Mouse (Mus musculus) limb, embryonic 10.5 days (tissue): ENCODE measurements around the gene Kcng3. TPM values are rescaled to one million over a fixed set of nuclear protein-coding genes. Genes with fewer than 3 reads are reported as not detected.
A peak's percentile ranks its signal among the peaks of the same experiment; 100 is the strongest.

ENCODE experiments used
- DNase-seq: peaks from one replicate; pipeline ENCODE4 v3.0.0-alpha.2; 2017; ENCODE audit warnings: low spot score
- H3K27ac ChIP-seq: fragments of 300-500 bp; sonication (generic); 2 replicates; pipeline ENCODE4 v1.5.1; 2016; ENCODE audit warnings: mild to moderate bottlenecking
- H3K27me3 ChIP-seq: fragments of 300-500 bp; sonication (generic); 2 replicates; pipeline ENCODE4 v1.6.1; 2016; ENCODE audit warnings: low read depth, mild to moderate bottlenecking; ENCODE audit not compliant: poor library complexity, severe bottlenecking
- H3K36me3 ChIP-seq: fragments of 300-500 bp; sonication (generic); 2 replicates; pipeline ENCODE4 v1.6.1; 2016; ENCODE audit warnings: mild to moderate bottlenecking, moderate library complexity
- H3K4me1 ChIP-seq: fragments of 300-500 bp; sonication (generic); 2 replicates; pipeline ENCODE4 v1.6.1; 2016
- H3K4me3 ChIP-seq: fragments of 300-500 bp; sonication (generic); 2 replicates; pipeline ENCODE4 v1.5.1; 2016; ENCODE audit warnings: mild to moderate bottlenecking, moderate library complexity
- H3K9me3 ChIP-seq: fragments of 300-500 bp; sonication (generic); replicated peaks from 2 replicates; pipeline ENCODE4 v1.6.1; 2016; ENCODE audit warnings: mild to moderate bottlenecking
- WGBS: fragments of 180-500 bp; shearing (Covaris S2); methylation state at CpG from one replicate; pipeline ENCODE4 v1.1.7; 2016; 5-methylcytosine and 5-hydroxymethylcytosine counted together
- polyA plus RNA-seq: library from polyadenylated mRNA; unstranded; fragments of >200 nt; fragmentation: Nextera tagmentation; extraction: Ambion mirVana; gene quantifications from 2 replicates; pipeline ENCODE4 v1.2.1, GENCODE M21; 2016

The Kcng3 gene
- polyA plus RNA-seq, 1 experiment from 2014 or later, result not detected

DNA sequence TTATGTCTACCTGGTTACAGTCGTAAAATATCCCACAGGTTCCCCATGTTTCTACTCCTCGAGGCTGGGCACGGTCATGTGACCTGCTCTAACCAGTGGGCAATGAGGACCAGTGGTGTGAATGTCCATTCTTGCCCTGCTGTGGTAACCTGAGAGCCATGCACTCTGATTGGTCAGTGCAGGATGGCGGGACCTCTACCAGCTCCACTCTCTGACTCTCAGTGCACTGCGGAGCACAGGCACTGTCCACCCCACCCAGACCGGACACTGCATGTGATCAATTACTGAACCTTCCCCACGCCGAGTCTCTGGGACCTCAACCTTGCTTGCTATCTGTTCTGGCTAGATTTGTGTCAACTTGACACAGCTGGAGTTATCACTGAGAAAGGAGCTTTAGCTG, 37.2 kb downstream of the Kcng3 start:
- 73% methylated on average over 8 of the region's 8 CpGs for WGBS
- no peak for DNase-seq
- peaks cover 2% of the 10 kb centered on the region for H3K4me1 ChIP-seq
- H3K4me3 ChIP-seq, result no peak overlapping the region
- no peaks in the 10 kb centered on the region for H3K9me3 ChIP-seq
- no peaks in the 10 kb centered on the region for H3K27me3 ChIP-seq
- no peak overlapping the region for H3K27ac ChIP-seq
- no peaks in the 10 kb centered on the region for H3K36me3 ChIP-seq

DNA sequence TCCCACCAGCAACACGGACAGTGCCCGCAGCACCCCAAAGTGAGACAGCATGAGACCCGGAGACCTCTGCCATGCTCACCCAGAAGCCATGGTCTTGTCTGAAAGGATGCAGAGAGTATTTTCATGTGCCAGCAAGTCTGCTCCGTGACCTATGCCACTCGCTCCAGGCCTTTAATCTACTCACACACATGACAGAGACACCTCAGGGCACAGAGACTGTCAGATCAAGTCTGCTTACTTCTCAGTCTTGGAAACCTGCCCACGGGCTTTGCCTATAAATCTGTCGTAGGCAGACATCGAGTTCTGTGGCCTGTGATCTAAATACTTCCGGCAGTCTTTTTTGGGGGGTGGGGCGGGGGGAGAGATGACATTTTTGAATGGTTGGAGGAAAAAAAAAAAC, 38.3 kb downstream of the Kcng3 start:
- WGBS, result 80% methylated on average over 10 of the region's 10 CpGs
- no peak for DNase-seq
- no peaks in the 10 kb centered on the region for H3K9me3 ChIP-seq

GRCm38 (mm10) chr17:83588663-83589341, 42.9 kb downstream of the Kcng3 start:
- no peaks in the 10 kb centered on the region for H3K36me3 ChIP-seq
- H3K27ac ChIP-seq, result no peak overlapping the region
- no peaks in the 10 kb centered on the region for H3K27me3 ChIP-seq
- no peaks in the 10 kb centered on the region; the same call in 1 of the 2 replicates for H3K4me1 ChIP-seq
- H3K4me3 ChIP-seq, result no peak overlapping the region
- WGBS, result 84% methylated on average over 6 of the region's 6 CpGs
- no peak for DNase-seq
- H3K9me3 ChIP-seq, result no peaks in the 10 kb centered on the region

More for the DNA sequence above, 38.3 kb downstream of the Kcng3 start:
- no peak overlapping the region for H3K4me3 ChIP-seq
- no peaks in the 10 kb centered on the region for H3K36me3 ChIP-seq
- H3K4me1 ChIP-seq, result peaks cover 2% of the 10 kb centered on the region
- no peaks in the 10 kb centered on the region for H3K27me3 ChIP-seq
- no peak overlapping the region for H3K27ac ChIP-seq

DNA sequence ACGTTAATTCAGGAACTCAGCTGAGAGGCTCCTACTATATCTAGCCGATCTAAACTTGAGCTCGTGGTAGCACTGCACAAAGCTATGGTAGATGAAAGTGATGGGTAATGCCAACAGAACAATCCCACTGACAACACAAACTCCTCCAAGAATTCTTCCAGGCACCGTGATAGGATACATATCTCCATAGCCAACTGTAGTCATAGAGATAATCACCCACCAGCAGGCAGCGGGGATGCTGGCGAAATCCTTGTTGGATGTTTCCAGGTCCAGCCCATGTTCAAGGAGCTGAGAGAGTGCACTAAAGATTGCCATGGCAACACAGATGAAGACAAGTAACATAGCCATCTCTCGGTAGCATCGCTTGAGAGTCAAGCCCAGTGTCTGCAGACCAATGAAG, 44.0 kb downstream of the Kcng3 start:
- no peaks in the 10 kb centered on the region for H3K27me3 ChIP-seq
- H3K4me3 ChIP-seq, result no peak overlapping the region
- 94% methylated on average over 8 of the region's 8 CpGs for WGBS
- H3K4me1 ChIP-seq, result no peaks in the 10 kb centered on the region
- no peaks in the 10 kb centered on the region for H3K36me3 ChIP-seq
- no peak for DNase-seq
- H3K27ac ChIP-seq, result no peak overlapping the region
- H3K9me3 ChIP-seq, result no peaks in the 10 kb centered on the region

DNA sequence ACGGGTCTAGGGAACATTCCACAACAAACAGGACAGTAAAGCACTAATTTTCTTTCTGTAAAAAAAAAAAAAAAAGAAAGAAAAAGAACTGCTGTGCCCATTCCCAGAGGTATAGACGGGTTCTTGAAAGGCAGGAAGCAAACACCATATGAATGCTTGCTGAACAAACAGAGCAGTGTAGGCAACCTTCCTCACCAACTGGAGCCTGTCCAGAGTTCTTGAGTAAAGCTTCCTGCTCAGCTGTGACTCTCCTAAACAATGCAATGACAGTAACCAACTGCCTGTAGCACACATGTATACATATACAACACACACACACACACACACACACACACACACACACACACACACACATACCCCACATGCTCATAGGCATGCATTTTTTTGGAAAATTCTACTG, 49.1 kb downstream of the Kcng3 start:
- no peak for DNase-seq
- no peaks in the 10 kb centered on the region for H3K4me1 ChIP-seq
- 79% methylated on average over 2 of the region's 2 CpGs for WGBS

DNA sequence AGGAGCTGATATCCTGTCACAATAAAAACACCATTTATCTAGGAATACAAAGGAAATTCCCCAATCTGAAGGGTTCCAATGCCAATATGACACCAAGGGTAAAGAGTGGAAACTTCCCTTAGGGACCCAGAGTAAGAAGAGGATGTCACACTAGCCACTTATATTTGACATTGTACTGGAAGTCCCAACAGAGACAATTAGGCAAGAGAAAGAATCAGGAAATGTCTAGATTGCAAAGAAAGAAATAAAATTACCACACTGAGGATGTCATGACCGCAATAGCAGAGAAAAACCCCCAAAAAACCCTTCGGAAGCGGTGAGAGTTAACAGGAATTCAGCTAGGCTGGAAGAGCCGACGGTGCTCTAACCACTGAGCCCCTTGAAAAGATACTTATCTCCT, 51.0 kb downstream of the Kcng3 start:
- 95% methylated on average over 5 of the region's 5 CpGs for whole genome bisulfite sequencing
- H3K27me3 ChIP-seq, result no peaks in the 10 kb centered on the region
- no peaks in the 10 kb centered on the region for H3K9me3 ChIP-seq
- no peaks in the 10 kb centered on the region for H3K36me3 ChIP-seq
- H3K4me3 ChIP-seq, result no peak overlapping the region
- no peaks in the 10 kb centered on the region for H3K4me1 ChIP-seq
- H3K27ac ChIP-seq, result no peak overlapping the region
- DNase-seq, result no peak

More for the DNA sequence above, 49.1 kb downstream of the Kcng3 start:
- no peak overlapping the region for H3K4me3 ChIP-seq
- H3K9me3 ChIP-seq, result no peaks in the 10 kb centered on the region
- no peak overlapping the region for H3K27ac ChIP-seq
- no peaks in the 10 kb centered on the region for H3K27me3 ChIP-seq
- H3K36me3 ChIP-seq, result no peaks in the 10 kb centered on the region

- no peaks in the 10 kb centered on the region for H3K27me3 ChIP-seq
- H3K27ac ChIP-seq, result no peak overlapping the region
- H3K4me1 ChIP-seq, result peaks cover 7% of the 10 kb centered on the region
- H3K36me3 ChIP-seq, result no peaks in the 10 kb centered on the region
- no peaks in the 10 kb centered on the region for H3K9me3 ChIP-seq
- WGBS, result 94% methylated on average over 11 of the region's 11 CpGs
- no peak for DNase-seq
- no peak overlapping the region for H3K4me3 ChIP-seq
These were observed 54.8 kb downstream of the Kcng3 start for GRCm38 (mm10) chr17:83576810-83577371.

- Histone ChIP-seq H3K4me3 (no peak overlapping the region), H3K4me1 (peaks cover 7% of the 10 kb centered on the region), H3K27ac (no peak overlapping the region), H3K27me3 (no peaks in the 10 kb centered on the region), H3K36me3 (no peaks in the 10 kb centered on the region), H3K9me3 (no peaks in the 10 kb centered on the region)
- no peak for DNase-seq
- WGBS, result 91% methylated on average over 8 of the region's 8 CpGs
These were observed 57.1 kb downstream of the Kcng3 start for GRCm38 (mm10) chr17:83574615-83575014.

GRCm38 (mm10) chr17:83573128-83573527, 58.6 kb downstream of the Kcng3 start:
- WGBS, result 61% methylated on average over 6 of the region's 6 CpGs
- Histone ChIP-seq H3K27ac (no peak overlapping the region), H3K4me3 (no peak overlapping the region), H3K9me3 (no peaks in the 10 kb centered on the region), H3K27me3 (no peaks in the 10 kb centered on the region), H3K36me3 (no peaks in the 10 kb centered on the region), H3K4me1 (peaks cover 7% of the 10 kb centered on the region)
- no peak for DNase-seq

GRCm38 (mm10) chr17:83572366-83572765, 59.3 kb downstream of the Kcng3 start:
- Histone ChIP-seq H3K27ac (no peak overlapping the region), H3K4me3 (no peak overlapping the region), H3K4me1 (peaks cover 7% of the 10 kb centered on the region), H3K27me3 (no peaks in the 10 kb centered on the region), H3K9me3 (no peaks in the 10 kb centered on the region), H3K36me3 (no peaks in the 10 kb centered on the region)
- WGBS, result 75% methylated on average over 4 of the region's 4 CpGs
- no peak for DNase-seq

- no peak for DNase-seq
- H3K36me3 ChIP-seq, result no peaks in the 10 kb centered on the region
- no peak overlapping the region for H3K27ac ChIP-seq
- 73% methylated on average over 8 of the region's 8 CpGs for WGBS
- H3K4me3 ChIP-seq, result no peak overlapping the region
- no peaks in the 10 kb centered on the region for H3K9me3 ChIP-seq
- no peaks in the 10 kb centered on the region for H3K27me3 ChIP-seq
- peaks cover 8% of the 10 kb centered on the region for H3K4me1 ChIP-seq
These were observed 64.3 kb downstream of the Kcng3 start for GRCm38 (mm10) chr17:83567375-83567774.

DNA sequence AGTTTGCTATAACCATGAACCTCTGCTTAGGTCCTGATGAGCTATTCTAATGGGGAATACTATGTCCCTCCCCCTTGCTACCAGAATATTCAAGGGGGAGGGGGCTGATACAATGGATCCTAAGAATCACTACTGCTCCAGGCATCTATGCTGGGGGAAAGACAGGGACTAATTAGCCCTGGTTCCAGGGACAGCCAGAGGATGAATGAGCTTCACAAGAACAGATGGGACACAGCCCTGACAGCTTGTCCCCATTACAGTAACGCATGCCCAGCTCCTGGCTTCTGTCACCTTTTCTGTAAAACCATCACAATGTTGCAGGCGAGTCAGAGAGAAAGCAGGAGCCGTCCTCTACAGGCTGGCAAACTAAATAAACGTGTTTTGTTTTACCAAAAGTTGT, 66.2 kb downstream of the Kcng3 start:
- Histone ChIP-seq H3K9me3 (no peaks in the 10 kb centered on the region), H3K4me1 (peaks cover 8% of the 10 kb centered on the region), H3K4me3 (no peak overlapping the region), H3K27ac (no peak overlapping the region), H3K27me3 (no peaks in the 10 kb centered on the region), H3K36me3 (no peaks in the 10 kb centered on the region)
- 38% methylated on average over 4 of the region's 4 CpGs for WGBS
- no peak for DNase-seq

DNA sequence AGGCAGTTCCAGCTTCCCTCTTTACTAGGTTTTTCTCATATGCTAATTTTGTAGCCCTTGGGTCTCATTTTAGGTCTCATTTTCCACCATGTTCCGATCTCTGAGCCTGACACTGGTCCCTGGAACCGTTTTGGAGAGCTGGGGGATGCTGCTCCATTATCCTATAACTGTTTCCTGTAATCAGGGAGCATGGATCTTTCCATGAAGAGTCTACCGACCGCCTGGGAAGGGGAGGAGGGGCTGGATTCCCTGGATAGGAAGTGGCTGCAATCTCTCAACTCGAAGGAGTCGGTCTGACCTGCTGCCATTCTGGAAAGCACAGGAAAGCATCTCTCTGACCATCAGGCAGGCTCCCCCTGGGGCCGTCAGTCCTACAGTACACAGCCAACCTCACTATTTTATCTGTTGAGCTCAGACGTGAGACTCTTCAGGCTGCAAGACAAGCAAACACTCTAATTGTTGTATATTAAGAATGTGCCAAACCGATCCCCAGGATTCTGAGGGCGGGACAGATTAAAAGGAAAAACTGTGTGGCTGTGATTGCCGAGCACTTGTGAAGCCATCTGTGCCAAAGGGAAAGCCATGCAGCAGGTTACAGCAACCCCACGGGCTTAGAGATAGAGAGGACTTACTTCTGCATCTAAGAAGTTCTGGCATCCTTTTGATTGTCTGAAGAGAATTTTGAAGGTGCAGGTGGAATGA, 67.4 kb downstream of the Kcng3 start:
- H3K4me1 ChIP-seq, result peaks cover 8% of the 10 kb centered on the region
- 0 out of 2 replicates have a peak overlapping the region, but pooled peaks have one; percentile 23 for H3K4me3 ChIP-seq
- WGBS, result 60% methylated on average over 12 of the region's 12 CpGs
- no peaks in the 10 kb centered on the region for H3K36me3 ChIP-seq
- no peaks in the 10 kb centered on the region for H3K27me3 ChIP-seq
- H3K9me3 ChIP-seq, result no peaks in the 10 kb centered on the region
- peak overlapping the region; percentile 44 for H3K27ac ChIP-seq
- no peak for DNase-seq
